Mouse (Mus musculus): Measurements from ENCODE around the gene Irs3. TPM values are rescaled to one million over a fixed set of nuclear protein-coding genes. Genes with fewer than 3 reads are reported as not detected.

Gene Irs3
- polyA plus RNA-seq, 1 experiment, result 0.35 TPM

DNA sequence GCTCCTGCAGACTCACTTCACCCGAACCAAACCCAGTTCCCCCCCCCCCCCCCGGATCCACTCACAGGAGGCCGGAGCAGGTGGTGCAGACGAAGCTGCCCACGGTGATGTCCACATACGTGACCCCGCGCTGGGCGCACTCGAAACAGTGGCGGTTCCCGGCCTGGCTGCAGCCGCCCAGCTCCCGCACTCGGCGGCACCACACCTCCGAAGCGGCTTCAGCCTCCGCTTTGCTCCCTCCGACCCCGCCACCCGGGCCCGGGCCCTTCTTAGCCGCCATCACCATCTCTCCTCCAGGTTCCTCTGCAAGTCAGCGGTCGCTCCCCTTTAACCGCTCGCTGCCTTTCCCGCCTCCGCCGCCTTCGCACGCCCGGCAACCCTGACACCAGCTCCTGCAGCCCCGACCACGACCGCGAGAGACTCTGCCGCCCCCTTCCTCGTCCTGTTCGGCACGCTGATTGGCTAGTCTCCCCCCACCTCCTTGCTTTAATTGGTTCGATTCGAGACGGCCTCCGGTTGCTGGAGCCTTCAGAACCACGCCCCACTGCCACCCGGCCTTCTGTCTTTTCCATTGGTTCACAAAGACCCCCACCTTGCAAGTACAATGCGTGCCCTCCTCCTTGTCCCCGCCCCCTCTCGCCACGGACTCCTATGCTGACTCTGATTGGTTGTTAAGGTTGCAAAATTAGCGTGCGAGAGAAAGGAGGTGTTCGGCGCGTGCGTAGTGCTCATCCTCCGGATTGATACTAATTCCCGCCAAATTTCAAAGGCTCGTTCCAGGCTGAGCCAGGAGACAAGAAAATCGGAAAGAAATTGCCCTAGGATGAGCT is 39.0 kb upstream of the Irs3 start, which contains the start of gene Agfg2:
Agfg2 (minus strand) TSS at position 433 of the 830 bp plus-strand sequence.
- peak within 1 kb of the TSS; percentile 45 for H3K27ac ChIP-seq (ENCODE audit: insufficient read depth, low read depth, low read length)
- no peak for TF ChIP-seq CTCF (IDR thresholded peaks at IDR 0.05; ENCODE audit: extremely low read depth, insufficient read length, insufficient replicate concordance, low read depth, low read length)
- TF ChIP-seq POLR2A (IDR thresholded peaks at IDR 0.05; ENCODE audit: low read depth, low read length), result peak; percentile 65; the same call in 1 of the 2 replicates
- WGBS, result under 1% methylated on average over 62 of the region's 62 CpGs
- H3K4me3 ChIP-seq (ENCODE audit: low read depth, low read length), result peak within 1 kb of the TSS; percentile 91
- H3K27me3 ChIP-seq (ENCODE audit: control insufficient read depth, insufficient read depth, low read length), result no peaks in the 10 kb centered on the region
- no peaks in the 10 kb centered on the region for H3K36me3 ChIP-seq (ENCODE audit: control insufficient read depth, insufficient read depth, low read length)
- H3K4me1 ChIP-seq (ENCODE audit: control insufficient read depth, insufficient read depth, insufficient read length, low read length), result peaks cover 9% of the 10 kb centered on the region

GRCm38 (mm10) chr5:137683388-137684293 is 38.1 kb upstream of the Irs3 start:
- Histone ChIP-seq H3K4me3 (ENCODE audit: low read depth, low read length) (peak overlapping the region; percentile 91), H3K27ac (ENCODE audit: insufficient read depth, low read depth, low read length) (peak overlapping the region; percentile 45; the same call in 1 of the 2 replicates), H3K4me1 (ENCODE audit: control insufficient read depth, insufficient read depth, insufficient read length, low read length) (peaks cover 9% of the 10 kb centered on the region), H3K27me3 (ENCODE audit: control insufficient read depth, insufficient read depth, low read length) (no peaks in the 10 kb centered on the region), H3K36me3 (ENCODE audit: control insufficient read depth, insufficient read depth, low read length) (no peaks in the 10 kb centered on the region)
- 2% methylated on average over 28 of the region's 28 CpGs for WGBS
- TF ChIP-seq CTCF (IDR thresholded peaks at IDR 0.05; ENCODE audit: extremely low read depth, insufficient read length, insufficient replicate concordance, low read depth, low read length) (no peak), POLR2A (IDR thresholded peaks at IDR 0.05; ENCODE audit: low read depth, low read length) (no peak)

DNA sequence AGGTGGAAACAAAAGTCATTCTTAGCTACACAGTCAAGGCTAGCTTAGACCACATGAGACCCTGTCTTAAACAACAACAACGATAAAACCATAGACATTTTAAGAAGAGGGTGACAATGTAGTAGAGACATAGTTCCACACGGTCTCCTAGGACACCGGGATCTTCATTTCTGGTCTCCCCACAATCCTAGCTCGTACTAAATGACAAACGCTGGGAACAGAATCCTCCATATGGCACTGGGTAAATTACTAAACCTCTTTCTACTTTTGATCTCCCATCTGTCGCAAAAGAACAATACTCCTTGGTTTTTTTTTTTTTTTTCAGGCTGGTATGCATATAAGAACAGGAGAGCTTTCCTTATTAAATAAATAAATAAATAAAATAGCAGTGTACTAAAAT is 37.0 kb upstream of the Irs3 start:
- H3K27me3 ChIP-seq (ENCODE audit: control insufficient read depth, insufficient read depth, low read length), result no peaks in the 10 kb centered on the region
- 92% methylated on average over 6 of the region's 6 CpGs for WGBS
- no peaks in the 10 kb centered on the region for H3K36me3 ChIP-seq (ENCODE audit: control insufficient read depth, insufficient read depth, low read length)
- no peak for TF ChIP-seq CTCF (IDR thresholded peaks at IDR 0.05; ENCODE audit: extremely low read depth, insufficient read length, insufficient replicate concordance, low read depth, low read length)
- no peak for TF ChIP-seq POLR2A (IDR thresholded peaks at IDR 0.05; ENCODE audit: low read depth, low read length)
- H3K4me3 ChIP-seq (ENCODE audit: low read depth, low read length), result no peak overlapping the region
- no peak overlapping the region for H3K27ac ChIP-seq (ENCODE audit: insufficient read depth, low read depth, low read length)
- peaks cover 9% of the 10 kb centered on the region for H3K4me1 ChIP-seq (ENCODE audit: control insufficient read depth, insufficient read depth, insufficient read length, low read length)

DNA sequence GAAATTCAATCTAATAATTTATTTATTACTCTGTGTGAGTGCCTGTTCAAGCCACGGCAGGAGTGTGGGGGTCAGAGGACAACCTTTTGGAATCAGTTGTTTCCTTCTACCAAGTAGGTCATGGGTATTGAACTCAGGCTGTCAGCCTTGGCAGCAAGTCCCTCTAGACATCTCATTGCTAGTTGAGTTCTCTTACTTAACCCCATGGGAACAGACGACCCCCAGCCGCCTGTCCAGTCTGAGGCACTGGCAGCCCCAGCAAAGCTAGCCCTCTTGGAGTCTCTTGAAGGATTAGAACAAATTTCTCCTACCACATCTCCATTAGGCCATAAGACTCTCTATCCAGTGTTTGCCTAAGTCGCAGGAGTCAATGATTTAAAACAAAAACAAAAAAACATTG is 34.2 kb upstream of the Irs3 start:
- Histone ChIP-seq H3K4me3 (ENCODE audit: low read depth, low read length) (no peak overlapping the region), H3K27ac (ENCODE audit: insufficient read depth, low read depth, low read length) (no peak overlapping the region), H3K36me3 (ENCODE audit: control insufficient read depth, insufficient read depth, low read length) (no peaks in the 10 kb centered on the region), H3K4me1 (ENCODE audit: control insufficient read depth, insufficient read depth, insufficient read length, low read length) (peaks cover 14% of the 10 kb centered on the region), H3K27me3 (ENCODE audit: control insufficient read depth, insufficient read depth, low read length) (no peaks in the 10 kb centered on the region)
- WGBS, result 67% methylated on average over 4 of the region's 4 CpGs
- no peak for TF ChIP-seq CTCF (IDR thresholded peaks at IDR 0.05; ENCODE audit: extremely low read depth, insufficient read length, insufficient replicate concordance, low read depth, low read length)
- TF ChIP-seq POLR2A (IDR thresholded peaks at IDR 0.05; ENCODE audit: low read depth, low read length), result no peak

DNA sequence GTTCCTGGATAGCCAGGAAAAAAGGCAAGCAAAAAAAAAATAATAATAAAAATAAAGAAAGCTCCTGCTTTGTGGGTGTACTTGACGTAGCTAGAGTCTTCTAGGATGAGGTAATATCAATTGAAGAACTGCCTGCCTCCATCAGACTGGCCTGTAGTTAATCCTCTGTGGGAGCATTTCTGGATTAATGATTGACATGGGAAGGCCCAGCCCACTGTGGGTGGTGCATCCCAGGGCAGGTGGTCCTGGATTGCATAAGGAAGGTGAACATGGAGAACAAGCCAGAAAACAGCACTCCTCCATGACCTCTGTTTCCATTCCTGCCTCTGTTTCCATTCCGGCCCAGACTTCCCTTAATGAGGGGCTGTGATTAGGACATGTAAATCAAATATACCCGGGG is 33.2 kb upstream of the Irs3 start:
- Histone ChIP-seq H3K4me3 (ENCODE audit: low read depth, low read length) (no peak overlapping the region), H3K36me3 (ENCODE audit: control insufficient read depth, insufficient read depth, low read length) (no peaks in the 10 kb centered on the region), H3K27me3 (ENCODE audit: control insufficient read depth, insufficient read depth, low read length) (no peaks in the 10 kb centered on the region), H3K27ac (ENCODE audit: insufficient read depth, low read depth, low read length) (no peak overlapping the region), H3K4me1 (ENCODE audit: control insufficient read depth, insufficient read depth, insufficient read length, low read length) (peaks cover 17% of the 10 kb centered on the region)
- TF ChIP-seq POLR2A (IDR thresholded peaks at IDR 0.05; ENCODE audit: low read depth, low read length) (no peak), CTCF (IDR thresholded peaks at IDR 0.05; ENCODE audit: extremely low read depth, insufficient read length, insufficient replicate concordance, low read depth, low read length) (no peak)
- WGBS, result 62% methylated on average over 3 of the region's 3 CpGs

- no peaks in the 10 kb centered on the region for H3K36me3 ChIP-seq (ENCODE audit: control insufficient read depth, insufficient read depth, low read length)
- no peak overlapping the region for H3K4me3 ChIP-seq (ENCODE audit: low read depth, low read length)
- no peaks in the 10 kb centered on the region for H3K27me3 ChIP-seq (ENCODE audit: control insufficient read depth, insufficient read depth, low read length)
- TF ChIP-seq POLR2A (IDR thresholded peaks at IDR 0.05; ENCODE audit: low read depth, low read length) (no peak), CTCF (IDR thresholded peaks at IDR 0.05; ENCODE audit: extremely low read depth, insufficient read length, insufficient replicate concordance, low read depth, low read length) (no peak)
- no peak overlapping the region for H3K27ac ChIP-seq (ENCODE audit: insufficient read depth, low read depth, low read length)
- peaks cover 13% of the 10 kb centered on the region for H3K4me1 ChIP-seq (ENCODE audit: control insufficient read depth, insufficient read depth, insufficient read length, low read length)
- 98% methylated on average over 8 of the region's 8 CpGs for WGBS
Measured at GRCm38 (mm10) chr5:137677859-137678258, 32.3 kb upstream of the Irs3 start.

Measured in small intestine, adult 2 months (tissue).